Mouse (Mus musculus) liver, embryonic 16.5 days (tissue): ENCODE measurements around the gene Cacng2. TPM values are rescaled to one million over a fixed set of nuclear protein-coding genes. Genes with fewer than 3 reads are reported as not detected.
A peak's percentile ranks its signal among the peaks of the same experiment; 100 is the strongest.
"Not testable (repeated sequence)": the region's sequence is repeated elsewhere in the genome, so short reads cannot be mapped to it uniquely, and the experiment has no call there.

Source experiments
- ATAC-seq: fragments of 200-750 bp; cut with Nextera tagmentation; 2 replicates; pipeline ENCODE4 v1.8.0; 2017; ENCODE audit warnings: low read depth, mild to moderate bottlenecking, moderate number of reproducible peaks, moderate library complexity
- H3K27ac ChIP-seq: fragments of 300-500 bp; sonication (generic); 2 replicates; pipeline ENCODE4 v1.5.1; 2014; ENCODE audit warnings: mild to moderate bottlenecking, low read length
- H3K27me3 ChIP-seq: fragments of 300-500 bp; sonication (generic); 2 replicates; pipeline ENCODE4 v1.6.1; 2014; ENCODE audit warnings: low read depth, low read length, mixed read lengths; ENCODE audit not compliant: control insufficient read depth, insufficient read depth
- H3K36me3 ChIP-seq: fragments of 300-500 bp; sonication (generic); 2 replicates; pipeline ENCODE4 v1.6.1; 2014; ENCODE audit warnings: mild to moderate bottlenecking; ENCODE audit not compliant: control insufficient read depth, insufficient read depth
- H3K4me1 ChIP-seq: fragments of 300-500 bp; sonication (generic); 2 replicates; pipeline ENCODE4 v1.6.1; 2014; ENCODE audit warnings: low read depth, low read length, mixed read lengths; ENCODE audit not compliant: control insufficient read depth
- H3K4me2 ChIP-seq: fragments of 300-500 bp; sonication (generic); 2 replicates; pipeline ENCODE4 v1.6.1; 2014; ENCODE audit warnings: low read depth, low read length, mixed read lengths
- H3K4me3 ChIP-seq: fragments of 300-500 bp; sonication (generic); 2 replicates; pipeline ENCODE4 v1.5.1; 2014; ENCODE audit warnings: low read depth, mild to moderate bottlenecking, low read length
- H3K9ac ChIP-seq: fragments of 300-500 bp; sonication (generic); 2 replicates; pipeline ENCODE4 v1.6.1; 2014; ENCODE audit warnings: low read depth, low read length
- H3K9me3 ChIP-seq: fragments of 300-500 bp; sonication (generic); replicated peaks from 2 replicates; pipeline ENCODE4 v1.6.1; 2016; ENCODE audit warnings: low read length; ENCODE audit not compliant: control insufficient read depth
- WGBS: fragments of 180-500 bp; shearing (Covaris S2); extraction: QIAGEN DNeasy Blood & Tissue Kit; methylation state at CpG from one replicate; pipeline ENCODE4 v1.1.7; 2014; ENCODE audit not compliant: insufficient replicate concordance; 5-methylcytosine and 5-hydroxymethylcytosine counted together
- polyA plus RNA-seq: library from polyadenylated mRNA; unstranded; fragments of >200 nt; fragmentation: Nextera tagmentation; extraction: Ambion mirVana; gene quantifications from 2 replicates; pipeline ENCODE4 v1.2.1, GENCODE M21; 2015

Cacng2 gene
- polyA plus RNA-seq, 1 experiment from 2014 or later = not detected

GRCm38 (mm10) chr15:78008206-78008605, 111.6 kb downstream of the Cacng2 start:
- not testable (repeated sequence) for H3K4me2 ChIP-seq, H3K4me1 ChIP-seq, H3K9me3 ChIP-seq, H3K36me3 ChIP-seq, H3K9ac ChIP-seq, ATAC-seq, H3K27ac ChIP-seq, H3K27me3 ChIP-seq, H3K4me3 ChIP-seq
- WGBS = 71% methylated on average over 8 of the region's 8 CpGs

GRCm38 (mm10) chr15:78003929-78004328, 115.9 kb downstream of the Cacng2 start:
- H3K27ac ChIP-seq = no peak overlapping the region
- H3K27me3 ChIP-seq = no peaks in the 10 kb centered on the region
- ATAC-seq = peak; percentile 82
- H3K9ac ChIP-seq = no peak overlapping the region
- WGBS = 34% methylated on average over 9 of the region's 9 CpGs
- H3K4me3 ChIP-seq = no peak overlapping the region
- no peak overlapping the region for H3K4me2 ChIP-seq
- H3K36me3 ChIP-seq = no peaks in the 10 kb centered on the region
- H3K4me1 ChIP-seq = no peaks in the 10 kb centered on the region; the same call in 1 of the 2 replicates
- no peaks in the 10 kb centered on the region for H3K9me3 ChIP-seq

- ATAC-seq = no peak
- no peaks in the 10 kb centered on the region; the same call in 1 of the 2 replicates for H3K4me1 ChIP-seq
- no peak overlapping the region for H3K9ac ChIP-seq
- H3K36me3 ChIP-seq = no peaks in the 10 kb centered on the region
- no peaks in the 10 kb centered on the region for H3K9me3 ChIP-seq
- H3K4me2 ChIP-seq = no peak overlapping the region
- H3K27me3 ChIP-seq = no peaks in the 10 kb centered on the region
- no peak overlapping the region for H3K27ac ChIP-seq
- 26% methylated on average over 5 of the region's 5 CpGs for WGBS
- no peak overlapping the region for H3K4me3 ChIP-seq
Measured at GRCm38 (mm10) chr15:78001400-78001799, 118.4 kb downstream of the Cacng2 start.

GRCm38 (mm10) chr15:77988541-77988940, 131.3 kb downstream of the Cacng2 start:
- 42% methylated on average over 5 of the region's 5 CpGs for WGBS
- Histone ChIP-seq H3K4me3 (no peak overlapping the region), H3K27me3 (no peaks in the 10 kb centered on the region), H3K9me3 (no peaks in the 10 kb centered on the region), H3K9ac (no peak overlapping the region), H3K27ac (no peak overlapping the region), H3K4me2 (no peak overlapping the region), H3K36me3 (no peaks in the 10 kb centered on the region), H3K4me1 (no peaks in the 10 kb centered on the region)
- no peak for ATAC-seq

GRCm38 (mm10) chr15:77983391-77983790, 136.4 kb downstream of the Cacng2 start:
- no peaks in the 10 kb centered on the region for H3K36me3 ChIP-seq
- no peak overlapping the region for H3K27ac ChIP-seq
- no peaks in the 10 kb centered on the region for H3K9me3 ChIP-seq
- no peaks in the 10 kb centered on the region for H3K4me1 ChIP-seq
- no peak overlapping the region for H3K4me2 ChIP-seq
- WGBS = 15% methylated on average over 3 of the region's 3 CpGs
- no peaks in the 10 kb centered on the region for H3K27me3 ChIP-seq
- H3K9ac ChIP-seq = no peak overlapping the region
- H3K4me3 ChIP-seq = no peak overlapping the region
- ATAC-seq = no peak

- WGBS = 23% methylated on average over 18 of the region's 18 CpGs
- H3K4me2 ChIP-seq = no peak overlapping the region
- H3K36me3 ChIP-seq = no peaks in the 10 kb centered on the region
- no peaks in the 10 kb centered on the region for H3K27me3 ChIP-seq
- ATAC-seq = no peak
- no peak overlapping the region for H3K9ac ChIP-seq
- no peak overlapping the region for H3K4me3 ChIP-seq
- H3K27ac ChIP-seq = no peak overlapping the region
- no peaks in the 10 kb centered on the region for H3K9me3 ChIP-seq
- H3K4me1 ChIP-seq = peaks cover 9% of the 10 kb centered on the region
Measured at GRCm38 (mm10) chr15:77982195-77982939, 137.5 kb downstream of the Cacng2 start.

- no peak for ATAC-seq
Measured at GRCm38 (mm10) chr15:77981181-77981680, 138.6 kb downstream of the Cacng2 start.

GRCm38 (mm10) chr15:77979427-77979865, 140.4 kb downstream of the Cacng2 start:
- H3K4me3 ChIP-seq = no peak overlapping the region

More at GRCm38 (mm10) chr15:77981181-77981680, 138.6 kb downstream of the Cacng2 start:
- H3K4me3 ChIP-seq = no peak overlapping the region
- H3K27ac ChIP-seq = no peak overlapping the region
- H3K9ac ChIP-seq = no peak overlapping the region
- no peaks in the 10 kb centered on the region for H3K36me3 ChIP-seq
- peaks cover 14% of the 10 kb centered on the region for H3K4me1 ChIP-seq
- no peaks in the 10 kb centered on the region for H3K27me3 ChIP-seq
- no peaks in the 10 kb centered on the region for H3K9me3 ChIP-seq
- no peak overlapping the region for H3K4me2 ChIP-seq
- 50% methylated on average over 5 of the region's 5 CpGs for WGBS

GRCm38 (mm10) chr15:77977663-77978062, 142.2 kb downstream of the Cacng2 start:
- H3K4me3 ChIP-seq = 0 out of 2 replicates have a peak overlapping the region, but pooled peaks have one; percentile 10
- H3K27ac ChIP-seq = peak overlapping the region; percentile 68
- peak; percentile 65 for ATAC-seq
- no peaks in the 10 kb centered on the region for H3K36me3 ChIP-seq
- peaks cover 40% of the 10 kb centered on the region for H3K4me1 ChIP-seq
- WGBS = 43% methylated on average over 3 of the region's 3 CpGs
- peak overlapping the region; percentile 32 for H3K4me2 ChIP-seq
- H3K27me3 ChIP-seq = no peaks in the 10 kb centered on the region
- no peaks in the 10 kb centered on the region for H3K9me3 ChIP-seq
- no peak overlapping the region for H3K9ac ChIP-seq

More at GRCm38 (mm10) chr15:77979427-77979865, 140.4 kb downstream of the Cacng2 start:
- 76% methylated on average over 10 of the region's 10 CpGs for WGBS
- ATAC-seq = no peak
- Histone ChIP-seq H3K36me3 (no peaks in the 10 kb centered on the region), H3K4me2 (no peak overlapping the region), H3K27me3 (no peaks in the 10 kb centered on the region), H3K4me1 (peaks cover 24% of the 10 kb centered on the region), H3K27ac (no peak overlapping the region), H3K9ac (no peak overlapping the region), H3K9me3 (no peaks in the 10 kb centered on the region)
